Mouse (Mus musculus): ENCODE results near the gene Slc1a7. TPM values are rescaled to one million over a fixed set of nuclear protein-coding genes. Genes with fewer than 3 reads are reported as not detected.

Slc1a7 gene
- polyA plus RNA-seq, 1 experiment from 2014 or later = 0.10 TPM

DNA sequence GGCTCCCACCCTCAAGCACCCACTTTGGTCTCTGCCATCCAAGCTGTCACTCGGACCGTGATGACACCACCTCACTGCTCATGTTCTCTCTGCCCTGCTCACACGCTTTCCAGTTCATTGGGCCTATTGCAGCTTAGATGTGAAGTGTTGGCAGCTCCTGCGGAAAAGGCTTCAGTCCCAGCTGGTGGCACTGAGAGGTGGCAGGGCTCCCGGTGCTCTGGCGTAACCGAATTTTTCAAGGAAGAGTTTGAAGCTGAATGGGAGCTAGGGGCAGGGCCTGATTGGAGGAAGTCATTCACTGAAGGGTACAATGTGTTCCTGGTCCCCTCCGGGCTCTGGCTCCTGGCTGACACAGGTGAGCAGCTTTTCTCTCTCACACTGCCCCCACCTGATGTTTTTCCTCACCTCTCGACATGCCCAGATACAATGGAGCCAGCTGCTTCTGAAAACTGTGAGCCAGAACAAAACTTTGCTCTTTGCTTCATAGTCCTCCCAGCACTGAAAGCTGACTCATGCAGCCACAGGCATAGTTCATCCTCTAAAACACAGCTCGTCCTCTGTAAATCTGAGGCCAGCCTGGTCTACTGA lies 83.6 kb downstream of the Slc1a7 start:
- Histone ChIP-seq H3K4me1 (replicated peaks; ENCODE audit: control insufficient read depth, insufficient read depth) (no peaks in the 10 kb centered on the region), H3K27ac (replicated peaks) (no peak overlapping the region), H3K36me3 (ENCODE audit: control insufficient read depth, insufficient read depth, low read length) (peaks cover 20% of the 10 kb centered on the region), H3K4me3 (ENCODE audit: low read depth, low read length) (no peak overlapping the region), H3K27me3 (ENCODE audit: control insufficient read depth, insufficient read depth, low read length) (no peaks in the 10 kb centered on the region), H3K9ac (ENCODE audit: low read length) (no peak overlapping the region), H3K9me3 (ENCODE audit: control insufficient read depth, low read length) (no peaks in the 10 kb centered on the region), H3K4me2 (replicated peaks; ENCODE audit: low read depth) (no peak overlapping the region)
- TF ChIP-seq EP300 (optimal IDR thresholded peaks at IDR 0.05) = no peak
- TF ChIP-seq CTCF (IDR thresholded peaks at IDR 0.05; ENCODE audit: low read depth) = no peak
- 87% methylated on average over 10 of the region's 10 CpGs for WGBS
- DNase-seq (ENCODE audit: low spot score) (no peak), ATAC-seq (ENCODE audit: low FRiP score, low TSS enrichment) (no peak)

DNA sequence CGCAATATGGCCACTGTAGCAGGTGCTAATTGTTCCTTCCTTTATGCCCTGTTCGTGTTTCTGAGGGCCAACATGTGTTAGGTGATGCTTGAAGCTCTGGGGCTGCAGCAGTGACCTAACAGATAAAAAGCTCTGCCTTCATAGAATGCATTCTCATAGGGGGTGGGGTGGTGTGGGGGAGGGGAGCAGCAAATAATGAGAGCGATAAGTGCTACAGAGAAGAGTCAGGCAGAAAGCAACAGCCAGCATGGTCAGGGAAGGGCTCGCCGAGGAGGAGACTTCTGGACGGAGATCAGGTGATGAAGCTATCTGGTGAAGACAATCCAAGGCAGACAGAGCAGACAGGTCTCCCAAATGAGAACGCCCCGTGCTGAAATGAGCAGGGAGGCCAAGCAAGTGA lies 84.5 kb downstream of the Slc1a7 start:
- Histone ChIP-seq H3K9ac (ENCODE audit: low read length) (no peak overlapping the region), H3K36me3 (ENCODE audit: control insufficient read depth, insufficient read depth, low read length) (peaks cover 20% of the 10 kb centered on the region), H3K4me3 (ENCODE audit: low read depth, low read length) (no peak overlapping the region), H3K9me3 (ENCODE audit: control insufficient read depth, low read length) (no peaks in the 10 kb centered on the region), H3K27me3 (ENCODE audit: control insufficient read depth, insufficient read depth, low read length) (no peaks in the 10 kb centered on the region), H3K27ac (replicated peaks) (no peak overlapping the region), H3K4me1 (replicated peaks; ENCODE audit: control insufficient read depth, insufficient read depth) (no peaks in the 10 kb centered on the region), H3K4me2 (replicated peaks; ENCODE audit: low read depth) (no peak overlapping the region)
- no peak for ATAC-seq (ENCODE audit: low FRiP score, low TSS enrichment)
- WGBS = 78% methylated on average over 8 of the region's 8 CpGs
- DNase-seq (ENCODE audit: low spot score) = no peak
- TF ChIP-seq EP300 (optimal IDR thresholded peaks at IDR 0.05) = no peak
- no peak for TF ChIP-seq CTCF (IDR thresholded peaks at IDR 0.05; ENCODE audit: low read depth)

DNA sequence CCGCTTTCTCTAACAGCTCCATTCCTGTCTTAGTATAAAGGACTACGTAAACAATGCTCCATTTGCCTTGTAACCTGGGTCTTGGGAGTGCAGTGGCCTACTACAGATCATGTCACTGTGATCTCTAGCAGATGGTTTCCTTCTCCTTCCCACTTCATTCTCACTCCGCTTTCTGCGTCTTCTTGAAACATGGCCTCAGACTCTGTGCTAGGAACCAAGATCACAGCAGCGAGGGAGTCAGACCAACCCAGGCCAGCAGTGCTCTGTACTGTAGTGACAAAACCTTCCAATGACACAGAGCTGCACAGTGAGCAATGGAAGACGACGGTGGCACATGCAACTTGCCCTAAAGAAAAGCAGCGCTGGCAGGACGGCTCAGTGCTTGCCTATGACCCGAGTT lies 87.7 kb downstream of the Slc1a7 start:
- no peaks in the 10 kb centered on the region for H3K27me3 ChIP-seq (ENCODE audit: control insufficient read depth, insufficient read depth, low read length)
- H3K4me1 ChIP-seq (replicated peaks; ENCODE audit: control insufficient read depth, insufficient read depth) = no peaks in the 10 kb centered on the region
- no peak overlapping the region for H3K9ac ChIP-seq (ENCODE audit: low read length)
- H3K9me3 ChIP-seq (ENCODE audit: control insufficient read depth, low read length) = no peaks in the 10 kb centered on the region
- H3K36me3 ChIP-seq (ENCODE audit: control insufficient read depth, insufficient read depth, low read length) = peaks cover 20% of the 10 kb centered on the region
- H3K4me3 ChIP-seq (ENCODE audit: low read depth, low read length) = no peak overlapping the region
- no peak overlapping the region for H3K4me2 ChIP-seq (replicated peaks; ENCODE audit: low read depth)
- DNase-seq (ENCODE audit: low spot score) (no peak), ATAC-seq (ENCODE audit: low FRiP score, low TSS enrichment) (no peak)
- no peak overlapping the region for H3K27ac ChIP-seq (replicated peaks)
- TF ChIP-seq CTCF (IDR thresholded peaks at IDR 0.05; ENCODE audit: low read depth) = no peak
- TF ChIP-seq EP300 (optimal IDR thresholded peaks at IDR 0.05) = no peak
- 81% methylated on average over 10 of the region's 10 CpGs for WGBS

DNA sequence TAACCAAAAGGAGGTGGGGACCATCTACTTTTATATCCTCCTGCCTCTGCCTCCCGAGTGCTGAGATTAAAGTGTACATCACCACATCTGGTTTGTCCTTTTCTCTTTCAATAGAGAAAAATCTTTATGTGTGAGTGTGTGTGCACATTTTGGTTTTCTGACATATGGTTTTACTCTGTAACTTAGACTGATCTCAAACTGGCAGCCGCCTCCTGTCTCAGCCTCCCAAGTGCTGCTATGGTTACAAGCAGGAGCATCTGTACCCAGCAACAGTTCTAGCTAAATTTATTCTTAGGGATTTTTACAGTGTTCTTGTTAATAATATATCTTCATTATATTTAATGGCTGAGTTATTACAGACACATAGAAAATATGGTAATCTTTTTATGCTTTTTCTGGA lies 89.1 kb downstream of the Slc1a7 start:
- H3K9me3 ChIP-seq (ENCODE audit: control insufficient read depth, low read length) = no peaks in the 10 kb centered on the region
- TF ChIP-seq CTCF (IDR thresholded peaks at IDR 0.05; ENCODE audit: low read depth) (no peak), EP300 (optimal IDR thresholded peaks at IDR 0.05) (no peak)
- DNase-seq (ENCODE audit: low spot score) = no peak
- WGBS = 94% methylated on average over 2 of the region's 2 CpGs
- peaks cover 20% of the 10 kb centered on the region for H3K36me3 ChIP-seq (ENCODE audit: control insufficient read depth, insufficient read depth, low read length)
- no peak overlapping the region for H3K4me2 ChIP-seq (replicated peaks; ENCODE audit: low read depth)
- H3K27ac ChIP-seq (replicated peaks) = no peak overlapping the region
- H3K9ac ChIP-seq (ENCODE audit: low read length) = no peak overlapping the region
- H3K4me1 ChIP-seq (replicated peaks; ENCODE audit: control insufficient read depth, insufficient read depth) = no peaks in the 10 kb centered on the region
- no peak overlapping the region for H3K4me3 ChIP-seq (ENCODE audit: low read depth, low read length)
- no peak for ATAC-seq (ENCODE audit: low FRiP score, low TSS enrichment)
- H3K27me3 ChIP-seq (ENCODE audit: control insufficient read depth, insufficient read depth, low read length) = no peaks in the 10 kb centered on the region

DNA sequence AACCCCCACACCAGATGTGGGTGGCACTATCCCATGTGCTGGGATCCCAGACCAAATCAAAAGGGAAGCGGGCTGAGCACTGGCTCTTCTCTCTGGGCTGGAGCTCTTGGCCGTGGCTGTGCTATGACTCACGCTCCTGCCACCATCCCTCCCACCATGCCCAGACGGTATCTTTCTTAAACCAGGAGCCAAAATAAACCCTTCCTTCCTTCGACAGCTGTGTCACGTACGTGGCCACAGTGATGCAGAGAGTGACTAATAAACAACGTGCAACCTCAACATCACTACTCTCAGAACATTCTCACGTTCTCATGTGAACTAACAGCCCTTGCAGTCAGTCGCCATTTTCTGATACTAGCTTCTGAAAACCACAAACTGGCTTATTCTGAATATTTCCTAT lies 90.0 kb downstream of the Slc1a7 start:
- DNase-seq (ENCODE audit: low spot score) = no peak
- Histone ChIP-seq H3K36me3 (ENCODE audit: control insufficient read depth, insufficient read depth, low read length) (peaks cover 11% of the 10 kb centered on the region), H3K4me3 (ENCODE audit: low read depth, low read length) (no peak overlapping the region), H3K9ac (ENCODE audit: low read length) (no peak overlapping the region), H3K4me2 (replicated peaks; ENCODE audit: low read depth) (no peak overlapping the region), H3K9me3 (ENCODE audit: control insufficient read depth, low read length) (no peaks in the 10 kb centered on the region), H3K27ac (replicated peaks) (no peak overlapping the region), H3K27me3 (ENCODE audit: control insufficient read depth, insufficient read depth, low read length) (no peaks in the 10 kb centered on the region), H3K4me1 (replicated peaks; ENCODE audit: control insufficient read depth, insufficient read depth) (no peaks in the 10 kb centered on the region)
- TF ChIP-seq EP300 (optimal IDR thresholded peaks at IDR 0.05) = no peak
- TF ChIP-seq CTCF (IDR thresholded peaks at IDR 0.05; ENCODE audit: low read depth) = no peak
- ATAC-seq (ENCODE audit: low FRiP score, low TSS enrichment) = 0 out of 2 replicates have a peak, but pooled peaks have one; percentile 49
- WGBS = 51% methylated on average over 10 of the region's 10 CpGs

DNA sequence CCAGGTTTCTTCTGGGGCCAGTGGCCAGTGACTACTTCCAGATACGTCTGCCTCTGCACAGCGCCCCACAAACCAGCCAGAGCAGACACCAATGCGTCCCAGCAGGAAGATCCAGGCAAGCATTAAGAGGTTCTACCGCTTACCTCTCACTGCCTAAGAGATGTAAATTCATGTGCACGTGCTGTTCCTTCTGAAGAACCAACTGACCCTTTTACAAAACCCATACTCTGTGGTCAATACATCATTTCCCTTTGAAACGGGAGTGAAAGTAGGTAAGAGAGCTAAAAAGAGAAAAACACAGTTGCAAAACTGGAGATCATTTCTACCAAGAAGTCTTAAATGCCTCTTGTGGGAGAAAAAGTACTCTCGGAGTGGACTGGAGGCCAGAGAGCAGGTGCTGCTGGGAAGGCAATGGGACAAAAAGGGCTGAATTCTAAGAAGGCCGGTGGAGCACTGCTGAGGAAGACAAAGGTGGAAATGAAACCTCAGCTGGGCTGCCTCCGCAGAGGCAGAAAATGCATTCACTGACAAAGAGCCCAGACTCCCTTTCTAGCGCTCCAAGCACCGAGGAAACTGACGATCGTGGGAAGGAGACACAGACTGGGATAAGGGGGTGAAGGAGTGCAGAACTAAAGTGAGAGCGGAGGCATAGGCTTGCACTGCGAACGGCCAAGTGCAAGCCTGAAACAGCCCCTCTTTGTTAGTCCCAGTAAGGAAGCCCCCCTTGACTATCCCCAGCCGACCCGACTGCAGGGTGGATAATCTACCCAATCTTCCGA lies 91.7 kb downstream of the Slc1a7 start:
- ATAC-seq (ENCODE audit: low FRiP score, low TSS enrichment) = no peak
- H3K36me3 ChIP-seq (ENCODE audit: control insufficient read depth, insufficient read depth, low read length) = peaks cover 7% of the 10 kb centered on the region
- no peak for DNase-seq (ENCODE audit: low spot score)
- WGBS = 84% methylated on average over 19 of the region's 19 CpGs
- no peaks in the 10 kb centered on the region for H3K27me3 ChIP-seq (ENCODE audit: control insufficient read depth, insufficient read depth, low read length)
- no peak overlapping the region for H3K9ac ChIP-seq (ENCODE audit: low read length)
- H3K4me2 ChIP-seq (replicated peaks; ENCODE audit: low read depth) = no peak overlapping the region
- H3K4me1 ChIP-seq (replicated peaks; ENCODE audit: control insufficient read depth, insufficient read depth) = no peaks in the 10 kb centered on the region
- H3K4me3 ChIP-seq (ENCODE audit: low read depth, low read length) = no peak overlapping the region
- H3K27ac ChIP-seq (replicated peaks) = no peak overlapping the region
- no peaks in the 10 kb centered on the region for H3K9me3 ChIP-seq (ENCODE audit: control insufficient read depth, low read length)
- TF ChIP-seq EP300 (optimal IDR thresholded peaks at IDR 0.05) = no peak
- TF ChIP-seq CTCF (IDR thresholded peaks at IDR 0.05; ENCODE audit: low read depth) = no peak
